Mouse (Mus musculus) limb, embryonic 14.5 days (tissue): ENCODE measurements at regions not wholly inside any gene's neighbourhood (a gene's known extent, or its start where the extent isn't known, plus 50 kb on each side); places are given as distances from the start of the nearest gene placed in this dataset.

Source experiments
- ATAC-seq: fragments of 200-750 bp; cut with Nextera tagmentation; 2 replicates; pipeline ENCODE4 v1.8.0; 2017; ENCODE audit warnings: low read depth, moderate number of reproducible peaks, moderate TSS enrichment; ENCODE audit not compliant: low FRiP score
- DNase-seq: peaks from one replicate; pipeline ENCODE4 v3.0.0-alpha.2; 2015; ENCODE audit warnings: low spot score
- H3K27ac ChIP-seq: fragments of 300-500 bp; sonication (generic); replicated peaks from 2 replicates; pipeline ENCODE4 v1.5.1; 2014; ENCODE audit warnings: low read depth, mild to moderate bottlenecking, low read length, moderate library complexity, mixed read lengths
- H3K27me3 ChIP-seq: fragments of 300-500 bp; sonication (generic); 2 replicates; pipeline ENCODE4 v1.6.1; 2014; ENCODE audit warnings: low read length, mixed read lengths; ENCODE audit not compliant: control insufficient read depth, insufficient read depth
- H3K36me3 ChIP-seq: fragments of 300-500 bp; sonication (generic); 2 replicates; pipeline ENCODE4 v1.6.1; 2014; ENCODE audit warnings: mild to moderate bottlenecking, low read length, moderate library complexity, mixed read lengths; ENCODE audit not compliant: control insufficient read depth, insufficient read depth
- H3K4me1 ChIP-seq: fragments of 300-500 bp; sonication (generic); 2 replicates; pipeline ENCODE4 v1.6.1; 2014; ENCODE audit warnings: antibody characterized with exemption, low read length, mixed read lengths; ENCODE audit not compliant: control insufficient read depth, insufficient read depth
- H3K4me2 ChIP-seq: fragments of 300-500 bp; sonication (generic); replicated peaks from 2 replicates; pipeline ENCODE4 v1.6.1; 2014; ENCODE audit warnings: low read depth, mild to moderate bottlenecking, low read length, moderate library complexity; ENCODE audit not compliant: severe bottlenecking
- H3K4me3 ChIP-seq: fragments of 300-500 bp; sonication (generic); replicated peaks from 2 replicates; pipeline ENCODE4 v1.5.1; 2014; ENCODE audit warnings: low read length
- H3K9ac ChIP-seq: fragments of 300-500 bp; sonication (generic); 2 replicates; pipeline ENCODE4 v1.6.1; 2014; ENCODE audit warnings: mild to moderate bottlenecking, low read depth, low read length, moderate library complexity; ENCODE audit not compliant: severe bottlenecking
- H3K9me3 ChIP-seq: fragments of 300-500 bp; sonication (generic); 2 replicates; pipeline ENCODE4 v1.6.1; 2016; ENCODE audit warnings: low read length; ENCODE audit not compliant: control insufficient read depth
- POLR2A ChIP-seq: fragments of 200-500 bp; IDR thresholded peaks from 2 replicates; pipeline ENCODE4 v1.8.0; 2012; ENCODE audit warnings: inconsistent platforms, mild to moderate bottlenecking, moderate library complexity, borderline replicate concordance; ENCODE audit not compliant: insufficient read depth, insufficient read length; ENCODE audit errors: extremely low read depth
- WGBS: fragments of 180-500 bp; shearing (Covaris S2); extraction: QIAGEN DNeasy Blood & Tissue Kit; methylation state at CpG from one replicate; pipeline ENCODE4 v1.1.7; 2014; 5-methylcytosine and 5-hydroxymethylcytosine counted together

GRCm38 (mm10) chr14:25074022-25074800, 384.8 kb upstream of the Zmiz1 start:
- Histone ChIP-seq H3K4me1 (peaks cover 4% of the 10 kb centered on the region; the same call in 1 of the 2 replicates), H3K36me3 (no peaks in the 10 kb centered on the region), H3K27ac (no peak overlapping the region), H3K27me3 (no peaks in the 10 kb centered on the region), H3K4me2 (no peak overlapping the region), H3K4me3 (no peak overlapping the region), H3K9me3 (no peaks in the 10 kb centered on the region), H3K9ac (no peak overlapping the region)
- WGBS = 88% methylated on average over 9 of the region's 9 CpGs
- TF ChIP-seq POLR2A = no peak
- ATAC-seq (no peak), DNase-seq (no peak)

- no peaks in the 10 kb centered on the region for H3K9me3 ChIP-seq
- ATAC-seq (no peak), DNase-seq (no peak)
- H3K4me3 ChIP-seq = no peak overlapping the region
- 85% methylated on average over 5 of the region's 5 CpGs for WGBS
- TF ChIP-seq POLR2A = no peak
- peaks cover 4% of the 10 kb centered on the region; the same call in 1 of the 2 replicates for H3K4me1 ChIP-seq
- H3K9ac ChIP-seq = no peak overlapping the region
- H3K4me2 ChIP-seq = no peak overlapping the region
- H3K27ac ChIP-seq = no peak overlapping the region
- H3K27me3 ChIP-seq = no peaks in the 10 kb centered on the region
- H3K36me3 ChIP-seq = no peaks in the 10 kb centered on the region
These were observed 384.1 kb upstream of the Zmiz1 start for GRCm38 (mm10) chr14:25074891-25075290.

- Histone ChIP-seq H3K27ac (no peak overlapping the region), H3K4me3 (no peak overlapping the region), H3K36me3 (no peaks in the 10 kb centered on the region), H3K4me1 (no peaks in the 10 kb centered on the region), H3K27me3 (no peaks in the 10 kb centered on the region), H3K4me2 (no peak overlapping the region), H3K9me3 (no peaks in the 10 kb centered on the region), H3K9ac (no peak overlapping the region)
- 86% methylated on average over 3 of the region's 3 CpGs for WGBS
- ATAC-seq = no peak
- TF ChIP-seq POLR2A = no peak
- no peak for DNase-seq
These were observed 378.6 kb upstream of the Zmiz1 start for GRCm38 (mm10) chr14:25080431-25080830.

- TF ChIP-seq POLR2A = no peak
- H3K36me3 ChIP-seq = no peaks in the 10 kb centered on the region
- H3K4me2 ChIP-seq = no peak overlapping the region
- ATAC-seq (no peak), DNase-seq (no peak)
- H3K27ac ChIP-seq = no peak overlapping the region
- H3K9me3 ChIP-seq = no peaks in the 10 kb centered on the region
- no peak overlapping the region for H3K4me3 ChIP-seq
- no peaks in the 10 kb centered on the region for H3K4me1 ChIP-seq
- 72% methylated on average over 4 of the region's 4 CpGs for WGBS
- H3K9ac ChIP-seq = no peak overlapping the region
- H3K27me3 ChIP-seq = no peaks in the 10 kb centered on the region
These were observed 375.1 kb upstream of the Zmiz1 start for GRCm38 (mm10) chr14:25083847-25084246.

GRCm38 (mm10) chr14:25096786-25097185, 362.2 kb upstream of the Zmiz1 start:
- peaks cover 4% of the 10 kb centered on the region; the same call in 1 of the 2 replicates for H3K4me1 ChIP-seq
- H3K36me3 ChIP-seq = no peaks in the 10 kb centered on the region
- H3K4me2 ChIP-seq = no peak overlapping the region
- H3K27ac ChIP-seq = no peak overlapping the region
- ATAC-seq (no peak), DNase-seq (no peak)
- 71% methylated on average over 3 of the region's 3 CpGs for WGBS
- no peak for TF ChIP-seq POLR2A
- H3K9ac ChIP-seq = no peak overlapping the region
- no peaks in the 10 kb centered on the region for H3K27me3 ChIP-seq
- H3K9me3 ChIP-seq = no peaks in the 10 kb centered on the region
- no peak overlapping the region for H3K4me3 ChIP-seq
